Mouse (Mus musculus) neural tube, embryonic 10.5 days (tissue): ENCODE data around the gene Tenm4.
A peak's percentile ranks its signal among the peaks of the same experiment; 100 is the strongest.
"Not testable (repeated sequence)": the region's sequence is repeated elsewhere in the genome, so short reads cannot be mapped to it uniquely, and the experiment has no call there.

Experiments
- DNase-seq: peaks from one replicate; pipeline ENCODE4 v3.0.0-alpha.2; 2017; ENCODE audit warnings: low spot score; ENCODE audit errors: extremely low spot score

The Tenm4 gene

GRCm38 (mm10) chr7:96889061-96890034 lies 718.3 kb downstream of the Tenm4 start:
- DNase-seq = no peak

DNA sequence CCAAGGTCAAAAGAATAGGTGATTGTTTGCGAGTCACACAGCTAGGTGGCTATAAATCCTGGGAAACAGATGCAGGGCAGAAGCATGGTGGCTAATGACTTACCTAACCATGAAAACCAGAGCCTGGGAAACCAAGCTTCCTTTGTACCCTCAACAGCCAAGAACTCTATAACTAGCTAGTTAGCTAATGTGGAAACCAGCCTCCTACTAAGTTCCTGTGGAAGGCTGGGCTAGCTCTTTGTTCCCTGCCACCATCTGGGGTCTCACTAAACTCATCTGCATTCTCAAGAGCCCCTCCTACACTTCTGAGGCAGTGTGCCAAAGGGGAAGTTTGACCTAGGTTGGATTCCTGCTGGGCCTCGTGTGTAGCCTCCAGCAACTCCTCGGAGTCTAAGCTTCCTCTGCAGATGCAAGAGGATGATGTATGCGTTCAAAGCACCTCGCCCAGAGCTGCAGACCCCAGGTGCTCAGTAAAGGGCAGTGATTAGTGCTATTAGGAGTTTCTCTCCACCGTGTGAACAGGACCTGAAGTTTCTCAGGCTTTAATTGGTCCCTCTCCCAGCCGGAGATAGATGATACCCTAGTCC lies 719.1 kb downstream of the Tenm4 start:
- DNase-seq = no peak

- DNase-seq = no peak
These were observed 719.9 kb downstream of the Tenm4 start for GRCm38 (mm10) chr7:96890987-96891386.

- no peak for DNase-seq
These were observed 728.1 kb downstream of the Tenm4 start for GRCm38 (mm10) chr7:96899036-96899569.

- DNase-seq = no peak
These were observed 731.1 kb downstream of the Tenm4 start for GRCm38 (mm10) chr7:96902183-96902582.

DNA sequence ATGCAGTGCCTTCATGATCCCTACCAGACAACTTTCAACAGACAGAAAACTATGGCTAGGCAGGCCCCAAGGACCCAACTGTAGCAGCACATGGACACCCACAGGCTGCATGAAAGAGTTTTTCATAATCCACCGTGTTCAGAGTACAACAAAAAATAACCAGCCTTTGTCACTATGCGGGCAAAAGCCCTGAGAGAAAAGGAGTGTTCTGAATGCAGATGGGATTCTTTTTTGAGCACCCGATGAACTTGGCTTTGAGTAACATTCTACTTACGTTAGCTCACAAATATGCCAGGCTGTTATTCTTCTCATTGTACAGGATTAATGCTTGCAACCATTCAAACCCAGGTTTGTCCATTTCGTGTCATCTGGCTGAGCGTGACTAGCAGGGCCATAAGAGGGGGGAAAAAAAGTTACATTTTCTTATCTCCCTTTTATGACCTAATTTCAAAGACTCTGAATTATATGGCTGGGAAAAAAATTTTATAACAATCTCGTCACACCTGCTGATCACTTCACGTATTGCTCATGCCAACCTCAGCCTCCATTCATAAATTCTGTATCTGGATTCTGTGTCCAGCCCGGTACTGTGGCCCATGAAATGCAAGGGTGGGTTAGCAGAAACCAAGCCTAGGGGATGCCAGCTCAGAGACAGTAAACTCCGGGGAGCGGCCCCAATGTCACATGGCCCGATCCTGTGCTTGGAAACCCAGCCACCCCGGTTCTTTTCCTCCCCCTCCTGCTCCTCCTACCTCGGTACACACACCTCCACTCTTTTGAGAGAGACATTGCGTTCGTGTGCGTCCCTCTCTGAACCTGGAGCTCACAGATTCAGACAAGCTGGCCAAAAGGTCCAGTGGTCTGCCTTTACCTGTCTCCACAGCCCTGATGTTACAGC lies 732.3 kb downstream of the Tenm4 start:
- DNase-seq = no peak

- DNase-seq = no peak
These were observed 733.4 kb downstream of the Tenm4 start for GRCm38 (mm10) chr7:96904442-96904841.

GRCm38 (mm10) chr7:96904936-96905335 lies 733.9 kb downstream of the Tenm4 start:
- DNase-seq = no peak

GRCm38 (mm10) chr7:96905422-96905821 lies 734.4 kb downstream of the Tenm4 start:
- no peak for DNase-seq

DNA sequence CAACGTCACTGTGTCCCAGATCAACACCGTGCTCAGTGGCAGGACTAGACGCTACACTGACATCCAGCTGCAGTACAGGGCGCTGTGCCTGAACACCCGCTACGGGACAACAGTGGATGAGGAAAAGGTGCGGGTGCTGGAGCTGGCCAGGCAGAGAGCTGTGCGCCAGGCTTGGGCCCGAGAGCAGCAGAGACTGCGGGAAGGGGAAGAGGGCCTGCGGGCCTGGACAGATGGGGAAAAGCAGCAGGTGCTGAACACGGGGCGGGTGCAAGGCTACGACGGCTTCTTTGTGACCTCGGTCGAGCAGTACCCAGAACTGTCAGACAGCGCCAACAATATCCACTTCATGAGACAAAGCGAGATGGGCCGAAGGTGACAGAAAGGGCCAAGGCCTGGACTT lies 735.2 kb downstream of the Tenm4 start:
- DNase-seq = no peak

DNA sequence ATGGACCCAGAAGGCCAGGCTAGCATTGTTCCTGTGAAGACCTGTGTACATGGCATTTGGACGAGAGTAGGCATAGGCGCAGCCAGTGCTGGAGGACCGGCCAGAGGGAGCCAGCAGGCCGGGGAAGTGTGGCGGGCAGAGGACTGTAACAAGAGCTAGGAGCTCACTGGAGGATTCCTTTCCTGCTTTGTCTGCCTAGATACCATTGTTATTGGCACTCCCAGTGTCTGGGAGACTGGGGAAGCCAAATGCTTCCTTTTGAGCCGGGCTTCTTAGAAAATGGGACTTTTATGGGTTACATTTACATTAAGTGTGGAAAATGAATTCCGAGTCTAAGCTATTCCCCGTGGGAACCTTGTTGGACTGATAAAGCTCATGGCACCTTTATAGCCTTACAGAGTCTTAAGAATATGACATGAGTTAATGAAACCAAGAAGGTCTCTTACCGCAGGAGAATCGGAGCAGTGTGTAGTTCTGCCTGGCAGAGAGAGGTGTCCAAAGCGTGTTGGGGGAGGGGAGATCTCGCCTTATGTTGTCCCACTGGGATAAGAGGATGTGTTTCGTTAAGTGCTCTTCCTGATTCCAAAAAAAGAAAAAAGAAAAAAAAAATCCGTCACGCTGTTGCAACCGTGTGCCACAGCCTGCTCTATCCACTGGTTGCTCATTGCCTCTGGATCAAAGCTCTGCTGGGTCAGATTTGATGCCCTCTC lies 737.1 kb downstream of the Tenm4 start:
- no peak for DNase-seq

DNA sequence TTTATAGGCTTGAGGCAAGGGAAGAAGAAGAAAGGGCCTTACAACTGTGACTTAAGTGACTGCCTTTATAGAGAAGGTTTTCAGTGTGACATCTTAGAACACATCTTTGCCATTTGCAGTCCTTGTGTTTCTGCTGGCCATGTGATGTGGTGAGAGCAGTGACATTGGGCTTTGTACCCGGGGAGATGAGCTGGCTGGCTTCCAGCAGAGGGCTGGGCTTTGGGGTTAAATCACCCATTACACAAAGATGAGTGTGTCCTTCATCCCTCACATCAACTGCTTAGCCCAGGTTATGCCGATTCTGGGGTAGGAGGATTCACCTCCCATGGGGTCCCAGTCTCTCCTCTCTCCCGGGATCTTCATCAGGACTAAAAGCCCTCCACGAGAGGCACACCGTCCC lies 738.8 kb downstream of the Tenm4 start:
- DNase-seq = no peak

GRCm38 (mm10) chr7:96910310-96910960 lies 739.4 kb downstream of the Tenm4 start:
- DNase-seq = no peak

- DNase-seq = peak; percentile 91
These were observed 743.0 kb downstream of the Tenm4 start for GRCm38 (mm10) chr7:96914031-96914430.

DNA sequence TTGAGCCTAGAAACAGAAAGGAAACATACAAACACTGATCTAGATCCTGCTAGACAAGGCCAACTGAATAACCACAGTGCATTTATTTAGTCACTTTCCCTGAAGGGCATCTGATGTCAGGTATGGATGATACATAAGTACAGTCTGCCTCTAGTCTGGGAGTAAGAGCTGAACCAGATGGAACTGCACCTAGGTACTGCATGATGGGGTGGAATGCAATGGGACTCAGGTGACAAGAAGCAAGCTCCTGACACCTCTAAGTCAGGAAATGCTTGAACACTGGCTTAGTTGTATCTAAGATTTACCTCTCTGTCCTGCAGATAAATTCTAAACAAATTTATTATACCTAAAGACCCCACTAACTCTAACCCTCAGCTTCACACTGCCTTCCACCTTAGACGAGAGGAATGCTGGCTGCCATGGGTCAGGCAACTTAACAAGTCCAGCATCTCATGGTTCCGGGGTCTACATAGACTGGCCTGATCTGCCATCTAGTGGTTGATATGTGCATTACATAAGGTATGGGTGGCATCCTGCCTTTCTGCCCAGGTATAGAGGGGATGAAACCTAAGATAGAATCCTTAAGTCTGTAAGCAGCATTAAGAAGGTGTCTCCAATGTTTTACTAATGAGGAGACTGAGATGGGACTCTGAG lies 744.5 kb downstream of the Tenm4 start:
- peak; percentile 61 for DNase-seq

DNA sequence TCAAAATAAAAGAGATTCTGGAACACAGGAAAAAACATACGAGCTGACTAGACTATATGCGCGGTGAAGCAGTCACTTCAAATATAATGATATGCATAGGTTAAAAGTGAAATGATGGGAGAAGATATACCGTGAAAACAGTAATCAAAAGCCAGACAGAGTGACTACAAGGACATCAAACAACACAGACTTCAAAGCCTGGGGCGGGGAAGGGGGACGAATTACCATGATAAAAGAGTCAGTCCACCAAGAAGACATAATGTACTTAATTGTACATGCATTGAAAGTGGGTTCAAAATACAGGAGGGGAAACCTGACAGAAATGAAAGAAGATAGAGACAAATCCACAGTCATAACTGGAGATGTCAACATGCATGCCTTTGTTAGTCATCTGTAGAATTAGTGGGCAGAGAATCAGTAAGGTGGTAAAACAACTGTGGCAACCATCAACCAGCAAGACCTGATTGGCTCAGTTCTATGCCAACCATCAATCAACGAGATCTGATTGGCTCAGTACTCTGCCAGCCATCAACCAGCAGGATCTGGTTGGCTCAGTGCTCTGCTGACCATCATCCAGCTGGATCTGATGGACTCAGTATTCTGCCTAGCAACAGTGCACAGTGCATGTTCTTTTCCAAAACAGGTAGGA lies 749.5 kb downstream of the Tenm4 start:
- no peak for DNase-seq

GRCm38 (mm10) chr7:96922927-96923326 lies 751.9 kb downstream of the Tenm4 start:
- no peak for DNase-seq

- DNase-seq = no peak
These were observed 772.8 kb downstream of the Tenm4 start for GRCm38 (mm10) chr7:96943715-96944377.

DNA sequence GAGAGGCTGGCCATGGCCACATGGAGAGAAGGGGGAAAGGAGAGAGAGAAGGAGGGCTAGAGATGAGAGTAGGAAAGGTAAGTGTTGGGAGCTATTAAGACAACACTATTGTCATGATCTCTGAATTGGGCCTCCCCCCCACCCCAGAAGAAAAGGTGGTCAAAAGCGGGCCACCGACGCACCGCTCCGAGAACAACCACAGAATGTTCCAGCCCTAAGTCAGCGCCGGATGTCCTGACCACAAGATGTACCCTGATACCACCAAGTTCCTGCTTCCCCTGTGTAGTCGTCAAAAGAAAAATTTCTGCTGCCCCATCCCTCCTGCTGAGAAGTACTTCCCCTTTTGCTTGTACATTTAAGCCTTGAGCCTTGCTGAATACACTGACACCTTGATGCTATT lies 775.5 kb downstream of the Tenm4 start:
- not testable (repeated sequence) for DNase-seq
